Mouse (Mus musculus): ENCODE results near the gene Zmynd8.

Gene Zmynd8

DNA sequence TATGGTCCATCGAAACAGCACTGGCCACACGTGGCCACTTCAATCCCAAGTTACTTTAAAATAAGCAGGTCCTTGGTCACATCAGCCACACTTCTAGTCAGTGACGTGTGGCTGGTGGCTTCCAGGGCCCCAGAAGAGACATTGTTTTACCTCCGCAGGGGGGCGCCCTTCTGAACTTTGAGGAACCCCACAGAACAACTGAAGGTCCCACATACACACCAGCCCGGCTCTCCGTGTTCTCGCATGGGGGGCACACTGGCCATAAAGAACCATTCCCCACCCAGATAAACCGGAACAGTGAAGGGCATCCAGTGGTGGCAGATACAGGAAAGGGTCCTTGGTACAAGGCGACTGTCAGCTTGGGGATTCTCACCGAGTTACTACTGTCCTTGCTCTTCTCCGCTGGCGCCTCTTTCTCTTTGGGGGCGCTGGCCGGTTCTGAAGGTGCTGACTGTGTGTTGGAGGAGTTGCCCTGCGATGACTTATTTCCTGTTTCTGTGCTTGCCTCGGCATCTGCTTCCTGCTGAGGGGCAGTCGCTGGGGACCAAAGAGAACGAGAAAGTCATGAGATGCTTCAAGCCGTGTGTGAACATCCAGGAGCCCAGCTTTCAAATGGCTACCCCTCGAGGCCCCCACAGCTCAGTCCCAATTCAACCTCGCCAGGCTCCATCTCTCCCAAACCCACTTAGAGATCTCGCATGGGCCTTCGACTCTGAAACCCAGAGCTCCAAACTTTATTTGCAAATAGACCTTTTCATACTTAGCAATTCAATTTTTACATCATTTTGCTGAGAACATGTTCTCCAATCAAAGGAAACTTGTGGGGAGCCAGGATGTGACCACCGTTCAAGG is 106.2 kb downstream of the Zmynd8 start:
- DNase-seq = no peak

GRCm38 (mm10) chr2:165791657-165792056 is 107.2 kb downstream of the Zmynd8 start:
- peak; percentile 75 for DNase-seq

- DNase-seq = no peak
These were observed 107.8 kb downstream of the Zmynd8 start for GRCm38 (mm10) chr2:165791026-165791425.

DNA sequence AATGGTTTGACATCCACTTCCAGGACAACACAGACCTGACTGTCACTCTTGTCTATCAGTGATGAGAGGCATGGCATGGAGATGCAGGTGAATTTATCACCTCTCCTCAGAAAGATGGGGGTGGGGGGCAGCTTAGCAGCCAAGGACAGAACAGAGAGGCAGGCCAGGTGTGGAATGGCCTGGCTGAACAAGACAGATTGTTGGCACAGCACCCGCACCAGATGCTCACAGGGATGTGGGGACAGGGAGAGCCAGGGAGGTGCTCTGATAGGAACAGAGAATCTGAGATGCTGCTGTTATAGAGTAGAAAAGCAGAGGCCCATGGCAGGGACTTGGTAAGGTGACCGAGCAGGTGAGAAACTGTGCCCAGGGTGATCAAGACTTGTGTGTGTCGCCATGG is 109.1 kb downstream of the Zmynd8 start:
- no peak for DNase-seq

DNA sequence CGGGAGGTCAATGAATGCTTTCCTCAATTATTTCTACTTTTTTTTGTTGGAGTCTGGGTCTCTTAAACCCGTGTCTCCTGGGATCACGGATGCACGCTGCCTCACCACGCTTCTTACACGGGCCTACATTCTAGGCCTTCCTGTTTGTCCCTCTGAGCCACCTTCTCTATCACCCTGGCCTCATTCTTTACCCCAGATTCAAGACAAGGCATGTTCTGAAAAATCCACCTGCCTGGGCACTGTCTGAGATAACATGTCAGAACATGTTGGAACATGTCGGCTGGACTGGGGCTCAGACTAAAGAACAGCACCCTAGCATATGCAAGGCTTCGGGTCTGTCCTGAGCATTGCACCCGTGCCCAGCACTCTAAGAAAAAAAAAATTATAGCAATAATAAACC is 110.0 kb downstream of the Zmynd8 start:
- DNase-seq = no peak

- DNase-seq = peak; percentile 96
These were observed 110.8 kb downstream of the Zmynd8 start for GRCm38 (mm10) chr2:165788005-165788404.

DNA sequence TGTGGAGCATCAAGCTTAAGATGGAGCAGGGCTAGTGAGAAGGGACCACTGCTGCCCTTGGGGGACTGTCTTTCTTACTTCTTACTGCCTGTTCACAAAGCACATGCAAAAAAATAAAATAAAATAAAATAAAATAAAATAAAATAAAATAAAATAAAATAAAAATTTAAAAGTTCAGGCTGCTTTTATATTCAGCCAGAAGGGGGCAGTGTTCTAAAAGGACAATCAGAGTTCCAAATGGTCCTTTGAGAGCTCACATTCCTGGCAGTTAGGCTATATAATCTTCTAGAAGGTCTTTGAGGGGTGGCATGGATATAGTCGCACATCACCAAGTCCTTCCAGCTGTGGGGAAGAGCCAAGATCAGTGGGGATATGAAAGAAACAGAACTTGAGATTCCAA is 112.3 kb downstream of the Zmynd8 start:
- no peak for DNase-seq

- DNase-seq = no peak
These were observed 113.3 kb downstream of the Zmynd8 start for GRCm38 (mm10) chr2:165785312-165786036.

- peak; percentile 89 for DNase-seq
These were observed 116.5 kb downstream of the Zmynd8 start for GRCm38 (mm10) chr2:165782324-165782723.

DNA sequence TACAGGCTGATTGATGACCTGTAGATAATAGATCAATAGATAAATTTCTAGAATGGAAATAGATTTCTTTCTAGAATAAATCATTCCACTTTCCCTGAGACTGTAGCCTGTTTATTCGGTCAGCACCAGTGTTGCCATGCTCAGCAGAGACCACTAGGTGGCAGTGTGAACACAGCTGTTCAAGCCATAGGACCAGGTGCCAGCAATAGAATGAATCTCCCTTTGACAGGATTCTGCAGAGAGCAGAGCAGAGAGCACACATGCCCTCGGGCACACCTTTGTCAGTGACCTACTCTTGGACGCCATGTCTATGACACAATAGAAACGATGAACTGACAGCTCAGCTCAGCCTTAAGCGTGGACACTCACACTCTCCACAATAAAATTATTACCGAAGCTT is 119.9 kb downstream of the Zmynd8 start:
- DNase-seq = peak; percentile 85

GRCm38 (mm10) chr2:165769375-165769948 is 129.4 kb downstream of the Zmynd8 start:
- DNase-seq = peak; percentile 44

DNA sequence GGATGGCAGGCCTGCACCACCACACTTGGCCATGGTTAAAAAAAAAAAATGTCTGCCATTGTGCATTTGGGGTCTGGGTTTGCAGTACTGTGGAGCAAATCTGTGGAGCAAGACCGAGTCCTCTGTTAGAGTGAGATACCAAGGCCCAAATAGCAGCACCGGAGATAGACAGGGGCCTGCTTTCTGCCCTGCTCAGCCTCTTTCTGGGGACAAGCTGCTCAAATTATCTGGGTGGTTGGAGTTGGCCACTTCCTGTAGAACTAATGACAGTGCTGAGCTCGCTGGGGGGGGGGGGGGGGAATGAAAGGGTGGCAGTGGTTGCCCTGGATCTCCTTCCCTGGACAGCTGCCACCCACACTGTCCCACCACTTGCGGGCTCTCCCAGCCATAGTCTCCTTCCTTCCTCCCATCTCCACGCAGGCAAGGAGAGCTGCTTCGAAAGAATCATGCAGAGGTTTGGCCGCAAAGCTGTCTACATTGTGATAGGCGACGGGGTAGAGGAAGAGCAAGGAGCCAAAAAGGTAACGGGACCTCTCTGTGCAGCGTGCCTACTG is 129.9 kb downstream of the Zmynd8 start:
- DNase-seq = no peak

DNA sequence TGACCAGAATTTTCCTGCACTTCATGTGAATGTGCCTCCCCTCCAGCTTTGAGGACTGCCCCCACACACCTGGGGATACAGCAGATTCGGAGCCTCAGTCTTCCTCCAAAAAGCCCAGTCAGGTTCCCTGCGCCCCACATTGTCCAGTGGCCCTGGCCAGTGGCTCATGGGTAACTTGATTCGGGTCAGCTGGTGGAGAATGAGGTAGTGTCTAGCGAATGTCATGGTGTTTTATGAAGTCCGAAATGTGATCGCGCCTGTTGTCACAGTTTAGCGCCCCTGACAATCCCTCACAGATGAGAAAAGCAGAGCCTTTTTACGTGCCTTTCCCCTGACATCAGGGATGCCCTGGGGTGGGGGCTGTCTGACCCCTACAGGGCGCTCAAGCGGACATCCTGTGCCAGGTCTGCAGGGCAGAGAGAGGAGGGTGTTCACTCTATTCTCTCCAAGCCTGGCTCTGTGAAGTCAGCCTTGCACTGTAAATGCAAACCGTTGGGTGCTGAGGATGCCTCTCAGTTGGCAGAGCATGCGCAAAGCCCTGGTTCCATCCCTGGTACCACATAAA is 139.3 kb downstream of the Zmynd8 start:
- no peak for DNase-seq

GRCm38 (mm10) chr2:165758534-165758933 is 140.3 kb downstream of the Zmynd8 start:
- DNase-seq = no peak

DNA sequence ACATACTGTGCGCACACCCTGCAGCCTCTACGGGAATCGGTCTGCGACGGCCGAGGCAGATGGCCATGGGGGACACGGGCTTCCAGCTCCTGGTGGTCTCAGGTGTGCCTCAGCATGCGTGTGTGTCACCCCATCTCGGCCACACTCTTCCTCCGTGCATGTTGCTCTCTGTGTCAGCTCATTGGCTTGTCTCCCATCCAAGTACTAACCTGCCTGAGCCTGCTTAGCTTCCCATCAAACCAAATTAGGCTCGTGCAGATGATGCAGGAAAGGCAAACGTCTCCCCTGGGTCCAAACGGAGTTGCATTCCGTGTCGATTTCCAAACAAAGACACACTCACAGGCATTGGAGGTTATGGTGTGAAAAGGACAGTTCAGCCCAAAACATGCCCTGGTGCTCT is 141.0 kb downstream of the Zmynd8 start:
- DNase-seq = no peak

GRCm38 (mm10) chr2:165752704-165753103 is 146.1 kb downstream of the Zmynd8 start:
- no peak for DNase-seq

GRCm38 (mm10) chr2:165751068-165751467 is 147.7 kb downstream of the Zmynd8 start:
- peak; percentile 42 for DNase-seq

DNA sequence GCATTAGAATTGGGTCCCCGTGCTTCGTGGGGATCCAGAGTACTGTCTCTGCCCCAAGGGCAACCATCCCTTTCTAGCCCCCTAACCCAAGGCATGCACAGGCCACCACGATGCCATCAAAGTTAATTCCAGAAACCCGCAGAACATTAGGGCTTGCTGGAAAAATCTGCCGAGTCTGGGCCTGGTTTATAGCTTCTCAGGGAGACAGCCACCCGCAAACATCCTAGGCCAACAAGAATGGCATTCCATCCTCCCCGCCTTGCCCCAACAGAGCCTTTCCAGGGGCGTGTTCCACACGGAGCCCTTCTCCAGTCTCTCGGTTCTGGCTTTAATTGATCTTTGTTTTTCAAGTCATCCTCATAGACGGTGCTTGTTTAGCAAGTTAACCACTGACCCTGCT is 150.4 kb downstream of the Zmynd8 start:
- no peak for DNase-seq

DNA sequence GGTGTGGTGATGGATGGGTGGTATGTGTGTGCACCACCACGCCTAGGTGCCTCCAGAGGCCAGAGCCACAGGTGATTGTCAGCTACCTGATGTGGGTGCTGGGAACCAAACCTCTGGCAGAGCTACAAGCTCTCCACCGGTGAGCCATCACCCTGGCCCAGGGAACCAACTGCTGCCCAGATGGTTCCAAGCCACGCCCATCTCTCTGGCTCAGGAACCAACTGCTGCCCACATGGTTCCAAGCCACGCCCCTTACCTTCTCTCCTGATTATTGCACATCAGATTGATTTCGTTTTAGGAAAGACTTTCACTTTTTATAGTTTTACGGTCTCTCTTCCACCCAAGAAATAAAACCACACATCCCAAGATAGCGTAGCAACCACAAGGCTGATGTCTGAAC is 150.8 kb downstream of the Zmynd8 start:
- DNase-seq = no peak

- no peak for DNase-seq
These were observed 153.3 kb downstream of the Zmynd8 start for GRCm38 (mm10) chr2:165745306-165746098.

DNA sequence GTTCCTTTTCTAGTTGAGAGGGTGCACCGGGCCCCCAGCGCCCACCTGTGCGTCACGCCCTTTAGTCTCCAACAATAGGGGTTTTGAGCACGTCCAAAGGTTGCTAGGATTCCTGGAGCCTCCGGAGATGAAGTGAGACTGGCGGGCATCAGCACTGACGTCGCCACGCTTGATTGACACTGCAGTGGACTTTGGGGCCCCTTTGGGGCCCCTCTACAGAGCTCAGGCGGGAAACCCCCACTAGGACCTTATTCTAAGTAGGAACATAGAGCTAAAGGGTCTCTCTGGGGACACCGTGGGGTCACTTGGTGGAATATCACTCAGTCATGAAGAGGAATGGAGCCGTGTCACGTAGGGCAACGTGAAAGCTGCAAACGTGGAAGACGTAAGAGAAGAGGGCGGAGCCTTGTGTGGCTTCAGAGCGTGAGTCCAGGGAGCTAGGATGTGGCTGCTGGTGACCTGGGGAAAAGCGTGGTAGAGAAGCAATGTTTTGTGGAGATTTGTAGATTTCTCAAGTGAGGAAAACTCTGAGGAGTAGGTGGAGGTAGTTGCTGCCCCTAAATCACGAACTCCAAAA is 156.5 kb downstream of the Zmynd8 start:
- no peak for DNase-seq

GRCm38 (mm10) chr2:165741526-165742050 is 157.2 kb downstream of the Zmynd8 start:
- no peak for DNase-seq

Data from kidney, postnatal 10 days (tissue).